Mouse (Mus musculus): ENCODE results near the gene Men1.

DNA sequence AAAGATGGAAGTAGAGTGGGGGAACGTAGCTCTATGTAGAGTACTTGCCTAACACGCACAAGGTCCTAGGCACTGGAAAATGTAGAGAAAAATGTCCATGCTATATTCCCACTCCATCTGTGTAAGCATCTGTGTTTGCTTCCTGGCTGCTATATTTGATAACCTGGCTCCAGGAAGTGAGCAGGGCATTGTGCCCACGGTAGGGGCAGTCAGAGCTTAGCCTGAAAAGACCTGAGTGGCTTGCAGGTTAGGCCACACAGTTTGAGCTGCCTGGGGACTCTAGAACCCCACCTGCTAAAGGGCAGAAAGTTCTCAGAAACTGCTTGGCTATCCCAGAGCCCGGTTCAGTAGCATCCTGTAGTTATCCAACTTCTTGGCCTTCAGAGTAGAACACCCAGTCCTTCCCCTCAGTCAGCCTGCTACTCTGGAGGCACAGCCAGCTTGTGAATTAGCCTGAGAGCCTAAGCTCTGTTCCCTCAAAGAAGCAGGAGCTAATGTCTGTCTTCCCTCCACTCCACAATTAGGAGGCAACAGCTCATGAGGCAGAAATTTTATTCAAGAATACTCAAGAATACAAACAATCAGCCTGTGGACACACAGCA, 47.6 kb downstream of the Men1 start:
- TF ChIP-seq CTCF (IDR thresholded peaks at IDR 0.05; ENCODE audit: control insufficient read depth, insufficient read depth, insufficient read length), result no peak
- no peak for TF ChIP-seq MYOG (IDR thresholded peaks at IDR 0.05; ENCODE audit: control insufficient read depth, extremely low read depth, insufficient read length)
- no peak for TF ChIP-seq MYOD1 (IDR thresholded peaks at IDR 0.05; ENCODE audit: control insufficient read depth, insufficient read length, low read depth)
